Mouse (Mus musculus) ES-Bruce4 (cell line): Measurements from ENCODE around the gene Actl7a. TPM values are rescaled to one million over a fixed set of nuclear protein-coding genes. Genes with fewer than 3 reads are reported as not detected.

ENCODE experiments used
- H3K27ac ChIP-seq: 2 replicates; pipeline ENCODE4 v1.5.1; 2012; ENCODE audit warnings: low read length, inconsistent platforms; ENCODE audit not compliant: insufficient read depth
- H3K27me3 ChIP-seq: 2 replicates; pipeline ENCODE4 v1.6.1; 2012; ENCODE audit warnings: mild to moderate bottlenecking, low read length, inconsistent platforms; ENCODE audit not compliant: control insufficient read depth, poor library complexity, insufficient read depth, severe bottlenecking
- H3K36me3 ChIP-seq: 2 replicates; pipeline ENCODE4 v1.6.1; 2012; ENCODE audit warnings: inconsistent platforms, mild to moderate bottlenecking, low read length, moderate library complexity; ENCODE audit not compliant: control insufficient read depth, poor library complexity, insufficient read depth, severe bottlenecking
- H3K4me1 ChIP-seq: one replicate; pipeline ENCODE4 v1.8.1; 2011; ENCODE audit warnings: low read length; ENCODE audit not compliant: control insufficient read depth, insufficient read depth
- H3K4me3 ChIP-seq: 2 replicates; pipeline ENCODE4 v1.5.1; 2011; ENCODE audit warnings: low read depth, mild to moderate bottlenecking, low read length
- H3K9ac ChIP-seq: 2 replicates; pipeline ENCODE4 v1.6.1; 2012; ENCODE audit warnings: low read depth, mild to moderate bottlenecking, inconsistent platforms; ENCODE audit not compliant: poor library complexity, severe bottlenecking
- H3K9me3 ChIP-seq: replicated peaks from 2 replicates; pipeline ENCODE4 v1.6.1; 2012; ENCODE audit warnings: mild to moderate bottlenecking, low read length, inconsistent platforms; ENCODE audit not compliant: control insufficient read depth, poor library complexity, insufficient read depth, severe bottlenecking
- CTCF ChIP-seq: IDR thresholded peaks from one replicate; pipeline ENCODE4 v1.8.1; 2011; ENCODE audit warnings: low read depth, low read length
- EP300 ChIP-seq: IDR thresholded peaks from 2 replicates; pipeline ENCODE4 v1.6.1; 2011; ENCODE audit warnings: low read depth, low read length; ENCODE audit not compliant: insufficient read depth
- POLR2A ChIP-seq: IDR thresholded peaks from one replicate; pipeline ENCODE4 v1.8.1; 2011; ENCODE audit warnings: low read length; ENCODE audit not compliant: insufficient read depth
- polyA plus RNA-seq: library from polyadenylated mRNA; stranded (reverse); fragments of >200 nt; gene quantifications from 2 replicates; pipeline ENCODE4 v1.2.4, GENCODE M21; 2011; ENCODE audit warnings: low read depth; ENCODE audit not compliant: missing spikeins, insufficient read depth, insufficient read length

Actl7a gene
- polyA plus RNA-seq, 1 experiment: not detected

GRCm38 (mm10) chr4:56746345-56746744 lies 3.1 kb downstream of the Actl7a start:
- H3K4me3 ChIP-seq: no peak overlapping the region
- H3K4me1 ChIP-seq: no peaks in the 10 kb centered on the region
- H3K9me3 ChIP-seq: peaks cover 7% of the 10 kb centered on the region; the same call in 1 of the 2 replicates
- peaks cover 18% of the 10 kb centered on the region for H3K36me3 ChIP-seq
- H3K9ac ChIP-seq: no peak overlapping the region
- no peak overlapping the region for H3K27ac ChIP-seq
- no peaks in the 10 kb centered on the region for H3K27me3 ChIP-seq
- TF ChIP-seq CTCF (no peak), POLR2A (no peak), EP300 (no peak)

GRCm38 (mm10) chr4:56747456-56747855 lies 4.2 kb downstream of the Actl7a start:
- no peak for TF ChIP-seq POLR2A
- TF ChIP-seq CTCF: no peak
- TF ChIP-seq EP300: no peak
- H3K4me1 ChIP-seq: no peaks in the 10 kb centered on the region
- H3K27me3 ChIP-seq: no peaks in the 10 kb centered on the region
- H3K9ac ChIP-seq: no peak overlapping the region
- H3K9me3 ChIP-seq: peaks cover 7% of the 10 kb centered on the region; the same call in 1 of the 2 replicates
- no peak overlapping the region for H3K27ac ChIP-seq
- peaks cover 19% of the 10 kb centered on the region for H3K36me3 ChIP-seq
- H3K4me3 ChIP-seq: no peak overlapping the region

- peaks cover 69% of the 10 kb centered on the region for H3K36me3 ChIP-seq
- no peaks in the 10 kb centered on the region for H3K27me3 ChIP-seq
- TF ChIP-seq POLR2A (no peak), CTCF (no peak), EP300 (no peak)
- no peaks in the 10 kb centered on the region for H3K9me3 ChIP-seq
- no peaks in the 10 kb centered on the region for H3K4me1 ChIP-seq
- no peak overlapping the region for H3K4me3 ChIP-seq
- H3K9ac ChIP-seq: no peak overlapping the region
- no peak overlapping the region for H3K27ac ChIP-seq
Observed at GRCm38 (mm10) chr4:56756021-56756420, 12.8 kb downstream of the Actl7a start.

GRCm38 (mm10) chr4:56756966-56757600 lies 13.9 kb downstream of the Actl7a start:
- H3K36me3 ChIP-seq: peaks cover 67% of the 10 kb centered on the region
- TF ChIP-seq POLR2A (no peak), CTCF (no peak), EP300 (no peak)
- H3K4me3 ChIP-seq: no peak overlapping the region

GRCm38 (mm10) chr4:56757693-56758092 lies 14.5 kb downstream of the Actl7a start:
- Histone ChIP-seq H3K27me3 (no peaks in the 10 kb centered on the region), H3K4me1 (no peaks in the 10 kb centered on the region), H3K36me3 (peaks cover 73% of the 10 kb centered on the region)

More at GRCm38 (mm10) chr4:56756966-56757600, 13.9 kb downstream of the Actl7a start:
- no peak overlapping the region for H3K27ac ChIP-seq
- no peaks in the 10 kb centered on the region for H3K27me3 ChIP-seq
- H3K4me1 ChIP-seq: no peaks in the 10 kb centered on the region
- H3K9me3 ChIP-seq: no peaks in the 10 kb centered on the region
- H3K9ac ChIP-seq: no peak overlapping the region

GRCm38 (mm10) chr4:56767861-56768284 lies 24.7 kb downstream of the Actl7a start:
- TF ChIP-seq EP300 (no peak), POLR2A (no peak), CTCF (no peak)
- Histone ChIP-seq H3K27ac (no peak overlapping the region), H3K9ac (no peak overlapping the region), H3K27me3 (no peaks in the 10 kb centered on the region), H3K4me1 (no peaks in the 10 kb centered on the region), H3K4me3 (no peak overlapping the region), H3K9me3 (no peaks in the 10 kb centered on the region), H3K36me3 (peaks cover 62% of the 10 kb centered on the region)

More at GRCm38 (mm10) chr4:56757693-56758092, 14.5 kb downstream of the Actl7a start:
- H3K9ac ChIP-seq: no peak overlapping the region
- TF ChIP-seq EP300 (no peak), CTCF (no peak), POLR2A (no peak)
- H3K9me3 ChIP-seq: no peaks in the 10 kb centered on the region
- no peak overlapping the region for H3K4me3 ChIP-seq
- H3K27ac ChIP-seq: no peak overlapping the region
